Mouse (Mus musculus) Patski (cell line): ENCODE measurements at regions not wholly inside any gene's neighbourhood (a gene's known extent, or its start where the extent isn't known, plus 50 kb on each side); places are given as distances from the start of the nearest gene placed in this dataset.

Experiments used
- ATAC-seq: fragments of 100-300 bp; one replicate; pipeline ENCODE4 v1.8.0; 2021
- CTCF ChIA-PET: fragments of 350-600 bp; sonication (Branson Sonifier 250); formaldehyde crosslinking; loops from one replicate; lab custom pipeline; 2022; ENCODE audit warnings: inconsistent platforms; lab: Charles Lee
- POLR2A ChIA-PET: fragments of 350-600 bp; sonication (Branson Sonifier 250); formaldehyde crosslinking; loops from one replicate; lab custom pipeline; 2022; ENCODE audit warnings: antibody characterized with exemption, inconsistent platforms; lab: Charles Lee
- DNase-seq: peaks from one replicate; pipeline ENCODE4 v3.0.0-alpha.2; 2011; ENCODE audit warnings: low read depth, low spot score
- H3K27me3 ChIP-seq: fragments of 371-371 bp; one replicate; pipeline ENCODE4 v1.5.1; 2021
- CTCF ChIP-seq: fragments of 100-300 bp; IDR thresholded peaks from one replicate; pipeline ENCODE4 v1.5.1; 2021
- in situ Hi-C: fragments of 300-500 bp; cut with MboI; formaldehyde crosslinking; loops from 3 replicates; pipeline ENCODE4 v1.11.1; 2018; ENCODE audit warnings: low pct_unique_long_range_greater_than_20kb, mixed read lengths

- CTCF ChIA-PET, result no interaction called here
- in situ Hi-C loops, result no loop called here
- POLR2A ChIA-PET, result no interaction called here
- TF ChIP-seq CTCF, result no peak
- no peaks in the 10 kb centered on the region for H3K27me3 ChIP-seq
- DNase-seq (no peak), ATAC-seq (no peak)
Observed at GRCm38 (mm10) chr14:12950922-12951321, 128.0 kb upstream of the Cadps start.

DNA sequence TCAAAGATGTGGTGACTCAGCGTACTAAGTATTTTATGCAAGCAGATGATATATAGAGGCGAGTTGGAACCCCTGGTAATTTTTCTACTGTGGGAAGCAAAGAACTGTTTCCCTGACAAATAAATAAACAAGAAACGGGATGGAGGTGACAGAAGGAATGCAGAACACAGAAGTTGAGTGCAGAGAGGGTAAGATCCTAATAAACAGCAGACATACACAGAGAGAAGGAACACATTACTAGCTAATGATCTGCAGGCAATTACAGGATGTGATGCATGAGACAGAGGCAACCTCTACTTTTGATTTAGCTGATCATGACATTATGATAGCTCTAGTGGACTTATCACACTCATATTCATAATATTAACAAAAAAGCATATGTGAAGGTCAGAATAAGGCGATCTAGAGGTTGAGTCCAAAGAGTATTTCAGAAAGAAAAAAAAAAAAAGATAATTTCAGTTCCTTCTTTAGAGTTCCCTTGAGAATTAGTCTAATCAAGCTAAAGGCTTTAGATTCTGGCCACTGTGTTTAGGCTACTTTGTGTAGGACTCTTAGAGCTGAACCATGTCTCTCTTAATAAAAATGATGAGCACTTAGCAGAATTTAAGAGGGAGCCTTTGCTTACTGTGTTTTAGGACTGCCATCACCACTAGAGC, 115.9 kb upstream of the Cadps start:
- no peak for TF ChIP-seq CTCF
- CTCF ChIA-PET, result interaction anchor here (1.6 kb wide), 1 partner anchor 21 kb away, joined by 4 read pairs; no protein-coding TSS in a partner anchor
- DNase-seq, result no peak
- in situ Hi-C loops, result no loop called here
- POLR2A ChIA-PET, result no interaction called here
- H3K27me3 ChIP-seq, result no peaks in the 10 kb centered on the region
- no peak for ATAC-seq

DNA sequence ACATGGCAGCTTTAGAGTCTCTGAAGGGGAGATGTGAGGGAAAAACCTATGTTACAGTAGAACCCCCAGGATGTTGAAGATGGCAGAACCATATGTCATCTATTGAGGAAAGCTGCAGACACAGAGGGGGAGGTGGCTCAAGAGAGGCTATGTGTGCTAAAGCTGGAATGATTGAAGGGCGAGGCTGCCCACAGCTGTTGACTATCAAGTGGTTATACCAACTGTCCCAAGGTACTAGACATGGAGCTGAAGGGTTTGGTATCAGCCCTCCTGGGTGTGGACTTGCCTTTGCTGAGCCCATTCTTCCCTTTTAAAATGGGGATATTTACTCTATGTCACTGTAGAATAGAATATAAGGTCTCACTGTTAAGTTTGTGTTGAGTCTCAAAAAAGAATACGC, 113.5 kb upstream of the Cadps start:
- ATAC-seq (no peak), DNase-seq (no peak)
- ChIA-PET CTCF (no interaction called here), POLR2A (no interaction called here)
- no peaks in the 10 kb centered on the region for H3K27me3 ChIP-seq
- TF ChIP-seq CTCF, result no peak
- in situ Hi-C loops, result no loop called here

- TF ChIP-seq CTCF, result no peak
- DNase-seq, result no peak
- in situ Hi-C loops, result no loop called here
- ATAC-seq, result no peak
- ChIA-PET CTCF (no interaction called here), POLR2A (no interaction called here)
- H3K27me3 ChIP-seq, result no peaks in the 10 kb centered on the region
Observed at GRCm38 (mm10) chr14:12931668-12932384, 108.9 kb upstream of the Cadps start.

- no peak for TF ChIP-seq CTCF
- in situ Hi-C loops, result no loop called here
- ChIA-PET POLR2A (no interaction called here), CTCF (no interaction called here)
- DNase-seq (no peak), ATAC-seq (no peak)
- H3K27me3 ChIP-seq, result no peaks in the 10 kb centered on the region
Observed at GRCm38 (mm10) chr14:12923617-12924016, 100.7 kb upstream of the Cadps start.

GRCm38 (mm10) chr14:12915431-12915830, 92.6 kb upstream of the Cadps start:
- ChIA-PET POLR2A (no interaction called here), CTCF (no interaction called here)
- ATAC-seq (no peak), DNase-seq (no peak)
- in situ Hi-C loops, result no loop called here
- no peaks in the 10 kb centered on the region for H3K27me3 ChIP-seq
- TF ChIP-seq CTCF, result no peak

- CTCF ChIA-PET, result no interaction called here
- in situ Hi-C loops, result no loop called here
- no peak for TF ChIP-seq CTCF
Observed at GRCm38 (mm10) chr14:12913956-12914355, 91.1 kb upstream of the Cadps start.

GRCm38 (mm10) chr14:12913421-12913820, 90.5 kb upstream of the Cadps start:
- TF ChIP-seq CTCF, result no peak
- H3K27me3 ChIP-seq, result no peaks in the 10 kb centered on the region
- POLR2A ChIA-PET, result no interaction called here
- CTCF ChIA-PET, result no interaction called here
- no peak for DNase-seq
- in situ Hi-C loops, result no loop called here
- ATAC-seq, result no peak

More at GRCm38 (mm10) chr14:12913956-12914355, 91.1 kb upstream of the Cadps start:
- ATAC-seq (no peak), DNase-seq (no peak)
- POLR2A ChIA-PET, result no interaction called here
- H3K27me3 ChIP-seq, result no peaks in the 10 kb centered on the region

DNA sequence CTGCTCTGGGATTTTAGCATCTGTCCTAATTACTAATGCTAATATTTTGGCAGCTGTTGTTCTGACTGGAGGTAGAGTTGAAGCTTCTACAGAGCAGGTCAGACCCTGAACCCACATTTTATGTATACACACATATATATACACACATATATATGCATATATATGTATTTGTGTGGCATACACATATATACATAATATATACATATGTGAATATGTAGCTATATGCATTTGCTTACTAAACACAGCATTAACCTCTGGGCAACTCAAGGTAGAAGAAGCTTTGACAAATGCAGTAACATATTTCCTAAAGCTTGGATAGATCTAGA, 54.4 kb upstream of the Cadps start:
- DNase-seq, result no peak
- ATAC-seq, result no peak
- ChIA-PET POLR2A (no interaction called here), CTCF (no interaction called here)
- in situ Hi-C loops, result no loop called here
- H3K27me3 ChIP-seq, result no peaks in the 10 kb centered on the region
- no peak for TF ChIP-seq CTCF

- TF ChIP-seq CTCF, result no peak
- DNase-seq, result no peak
- H3K27me3 ChIP-seq, result no peaks in the 10 kb centered on the region
- in situ Hi-C loops, result no loop called here
- ChIA-PET CTCF (no interaction called here), POLR2A (no interaction called here)
- ATAC-seq, result no peak
Observed at GRCm38 (mm10) chr14:12876417-12877336, 53.8 kb upstream of the Cadps start.
